Comparison of ENCODE assay signal across 8 mouse cellular contexts in the genomic region with DNA sequence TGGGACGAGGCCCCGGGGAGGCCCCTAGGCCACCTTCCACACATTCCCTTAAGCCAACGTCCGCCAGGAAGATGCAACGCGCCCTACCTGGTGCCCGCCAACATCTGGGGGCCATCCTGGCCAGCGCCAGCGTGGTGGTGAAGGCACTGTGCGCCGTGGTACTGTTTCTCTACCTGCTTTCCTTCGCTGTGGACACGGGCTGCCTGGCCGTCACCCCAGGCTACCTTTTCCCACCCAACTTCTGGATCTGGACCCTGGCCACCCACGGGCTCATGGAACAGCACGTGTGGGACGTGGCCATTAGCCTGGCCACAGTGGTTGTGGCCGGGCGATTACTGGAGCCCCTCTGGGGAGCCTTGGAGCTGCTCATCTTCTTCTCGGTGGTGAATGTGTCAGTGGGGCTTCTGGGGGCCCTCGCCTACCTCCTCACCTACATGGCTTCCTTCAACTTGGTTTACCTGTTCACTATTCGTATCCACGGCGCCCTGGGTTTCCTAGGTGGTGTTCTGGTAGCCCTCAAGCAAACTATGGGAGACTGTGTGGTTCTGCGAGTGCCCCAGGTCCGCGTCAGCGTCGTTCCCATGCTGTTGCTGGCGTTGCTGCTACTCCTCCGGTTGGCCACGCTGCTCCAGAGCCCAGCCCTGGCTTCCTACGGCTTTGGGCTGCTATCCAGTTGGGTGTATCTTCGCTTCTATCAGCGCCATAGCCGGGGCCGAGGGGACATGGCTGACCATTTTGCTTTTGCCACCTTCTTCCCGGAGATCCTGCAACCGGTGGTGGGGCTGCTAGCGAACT. TPM values are rescaled to one million over a fixed set of nuclear protein-coding genes. Genes with fewer than 3 reads are reported as not detected.
DNase-seq lines count a peak whose midpoint lies in the region; ATAC-seq and TF ChIP-seq lines count a peak whose summit lies in the region.

No protein-coding gene starts in this region.

- DNase-seq in embryo, embryonic 10.5 days (ENCODE audit: low spot score) = peak; percentile 46
- no peak for DNase-seq in embryo, embryonic 9.5 days (ENCODE audit: extremely low spot score)
- peak; percentile 50 for DNase-seq in A20 (ENCODE audit: low read depth, low spot score)
- DNase-seq in embryonic facial prominence, embryonic 11.5 days (ENCODE audit: low spot score) = no peak
- peak; percentile 59 for DNase-seq in liver, postnatal 0 days
- no peak for DNase-seq in ovary, postnatal 10 days (ENCODE audit: low spot score)

- 0 out of 2 replicates have a peak overlapping the region, but pooled peaks have one; percentile 16 for H3K27ac ChIP-seq in embryonic facial prominence, embryonic 11.5 days (replicated peaks; ENCODE audit: low read depth, low read length)
- no peak overlapping the region for H3K27ac ChIP-seq in hindbrain, embryonic 12.5 days
- peak overlapping the region; percentile 79 for H3K27ac ChIP-seq in liver, postnatal 0 days (ENCODE audit: low read depth)
- peak overlapping the region; percentile 74 for H3K27ac ChIP-seq in small intestine, adult 2 months (ENCODE audit: insufficient read depth, low read depth, low read length)

- WGBS in embryonic facial prominence, embryonic 11.5 days = under 1% methylated on average over 40 of the region's 40 CpGs
- WGBS in hindbrain, embryonic 12.5 days = under 1% methylated on average over 40 of the region's 40 CpGs
- WGBS in liver, postnatal 0 days (ENCODE audit: insufficient replicate concordance) = 0% methylated on average over 40 of the region's 40 CpGs
- WGBS in small intestine, adult 2 months = under 1% methylated on average over 40 of the region's 40 CpGs

- H3K9ac ChIP-seq in embryonic facial prominence, embryonic 11.5 days (replicated peaks; ENCODE audit: low read length) = peak overlapping the region; percentile 76
- peak overlapping the region; percentile 88 for H3K9ac ChIP-seq in hindbrain, embryonic 12.5 days
- H3K9ac ChIP-seq in liver, postnatal 0 days (replicated peaks) = peak overlapping the region; percentile 91

- peak overlapping the region; percentile 88 for H3K4me3 ChIP-seq in embryonic facial prominence, embryonic 11.5 days (ENCODE audit: low read depth, low read length)
- peak overlapping the region; percentile 85 for H3K4me3 ChIP-seq in hindbrain, embryonic 12.5 days
- peak overlapping the region; percentile 70 for H3K4me3 ChIP-seq in liver, postnatal 0 days (ENCODE audit: low read depth, low read length)
- H3K4me3 ChIP-seq in small intestine, adult 2 months (ENCODE audit: low read depth, low read length) = peak overlapping the region; percentile 77

- TF ChIP-seq CTCF in liver, postnatal 0 days (IDR thresholded peaks at IDR 0.05; ENCODE audit: low read depth) = no peak
- TF ChIP-seq CTCF in small intestine, adult 2 months (IDR thresholded peaks at IDR 0.05; ENCODE audit: extremely low read depth, insufficient read length, insufficient replicate concordance, low read depth, low read length) = no peak

- no peak for TF ChIP-seq EP300 in liver, postnatal 0 days (IDR thresholded peaks at IDR 0.05; ENCODE audit: low read depth)

- H3K9me3 ChIP-seq in embryonic facial prominence, embryonic 11.5 days (replicated peaks; ENCODE audit: control insufficient read depth, low read length) = no peaks in the 10 kb centered on the region
- no peaks in the 10 kb centered on the region for H3K9me3 ChIP-seq in hindbrain, embryonic 12.5 days (replicated peaks)
- H3K9me3 ChIP-seq in liver, postnatal 0 days (ENCODE audit: low read length) = no peaks in the 10 kb centered on the region

- peaks cover 9% of the 10 kb centered on the region for H3K4me1 ChIP-seq in embryonic facial prominence, embryonic 11.5 days (ENCODE audit: control insufficient read depth, insufficient read depth, low read length)
- H3K4me1 ChIP-seq in hindbrain, embryonic 12.5 days = peaks cover 32% of the 10 kb centered on the region
- peaks cover 27% of the 10 kb centered on the region for H3K4me1 ChIP-seq in liver, postnatal 0 days (ENCODE audit: insufficient read depth)
- peaks cover 15% of the 10 kb centered on the region; the same call in 1 of the 2 replicates for H3K4me1 ChIP-seq in small intestine, adult 2 months (ENCODE audit: control insufficient read depth, insufficient read depth, insufficient read length, low read length)

- ATAC-seq in embryonic facial prominence, embryonic 11.5 days (replicated peaks; ENCODE audit: insufficient number of reproducible peaks, low FRiP score, low TSS enrichment, low read depth) = peak; percentile 2; the same call in 1 of the 2 replicates
- ATAC-seq in hindbrain, embryonic 12.5 days (ENCODE audit: low FRiP score) = peak; percentile 26
- peak; percentile 12; the same call in 1 of the 2 replicates for ATAC-seq in liver, postnatal 0 days

- H3K36me3 ChIP-seq in embryonic facial prominence, embryonic 11.5 days (replicated peaks; ENCODE audit: control insufficient read depth, insufficient read depth, low read depth, low read length) = no peaks in the 10 kb centered on the region; the same call in 1 of the 2 replicates
- H3K36me3 ChIP-seq in hindbrain, embryonic 12.5 days = peaks cover 26% of the 10 kb centered on the region
- H3K36me3 ChIP-seq in liver, postnatal 0 days (replicated peaks; ENCODE audit: insufficient read depth, low read length) = peaks cover 21% of the 10 kb centered on the region
- peaks cover 20% of the 10 kb centered on the region for H3K36me3 ChIP-seq in small intestine, adult 2 months (ENCODE audit: control insufficient read depth, insufficient read depth, low read length)

- TF ChIP-seq POLR2A in small intestine, adult 2 months (IDR thresholded peaks at IDR 0.05; ENCODE audit: low read depth, low read length) = no peak

- no peaks in the 10 kb centered on the region for H3K27me3 ChIP-seq in embryonic facial prominence, embryonic 11.5 days (ENCODE audit: control insufficient read depth, insufficient read depth, low read length)
- H3K27me3 ChIP-seq in hindbrain, embryonic 12.5 days = peaks cover 4% of the 10 kb centered on the region
- H3K27me3 ChIP-seq in liver, postnatal 0 days (ENCODE audit: insufficient read depth, low read length) = no peaks in the 10 kb centered on the region
- H3K27me3 ChIP-seq in small intestine, adult 2 months (ENCODE audit: control insufficient read depth, insufficient read depth, low read length) = no peaks in the 10 kb centered on the region

- H3K4me2 ChIP-seq in embryonic facial prominence, embryonic 11.5 days (ENCODE audit: low read depth, low read length) = peak overlapping the region; percentile 95
- H3K4me2 ChIP-seq in hindbrain, embryonic 12.5 days (replicated peaks) = peak overlapping the region; percentile 99
- peak overlapping the region; percentile 97 for H3K4me2 ChIP-seq in liver, postnatal 0 days (ENCODE audit: low read depth, low read length)

RNA-seq across cellular contexts. Expression of gene Tmem115, which starts 0.9 kb away (rescaled TPM):
- 43.3 and 49.7 TPM in 2 replicates for polyA plus RNA-seq in embryonic facial prominence, embryonic 11.5 days (2014; fragmentation: Nextera tagmentation; extraction: Ambion mirVana)
- 48.1 and 50.4 TPM in 2 replicates for polyA plus RNA-seq in hindbrain, embryonic 12.5 days (2016; fragmentation: Nextera tagmentation; extraction: Ambion mirVana)
- 15.7 and 17.9 TPM in 2 replicates for polyA plus RNA-seq in liver, postnatal 0 days (2015; fragmentation: Nextera tagmentation; extraction: Ambion mirVana)
- 32.0 and 63.5 TPM in 2 replicates for polyA plus RNA-seq in small intestine, adult 2 months (2012; rRNA removed)

RNA-seq across cellular contexts. Expression of gene Cyb561d2, which starts 7.4 kb away (rescaled TPM):
- 14.3 and 18.9 TPM in 2 replicates for polyA plus RNA-seq in embryonic facial prominence, embryonic 11.5 days (2014; fragmentation: Nextera tagmentation; extraction: Ambion mirVana)
- 21.9 and 22.6 TPM in 2 replicates for polyA plus RNA-seq in hindbrain, embryonic 12.5 days (2016; fragmentation: Nextera tagmentation; extraction: Ambion mirVana)
- 18.5 and 19.6 TPM in 2 replicates for polyA plus RNA-seq in liver, postnatal 0 days (2015; fragmentation: Nextera tagmentation; extraction: Ambion mirVana)
- polyA plus RNA-seq in small intestine, adult 2 months (2012; rRNA removed) = 35.6 and 47.7 TPM in 2 replicates

RNA-seq across cellular contexts. Expression of gene Nprl2, which starts 7.4 kb away (rescaled TPM):
- polyA plus RNA-seq in embryonic facial prominence, embryonic 11.5 days (2014; fragmentation: Nextera tagmentation; extraction: Ambion mirVana) = 39.2 and 41.9 TPM in 2 replicates
- polyA plus RNA-seq in hindbrain, embryonic 12.5 days (2016; fragmentation: Nextera tagmentation; extraction: Ambion mirVana) = 47.5 and 50.5 TPM in 2 replicates
- 8.5 TPM in 2 replicates for polyA plus RNA-seq in liver, postnatal 0 days (2015; fragmentation: Nextera tagmentation; extraction: Ambion mirVana)
- 15.6 and 23.3 TPM in 2 replicates for polyA plus RNA-seq in small intestine, adult 2 months (2012; rRNA removed)

RNA-seq across cellular contexts. Expression of gene Zmynd10, which starts 12.5 kb away (rescaled TPM):
- 0.93 and 1.1 TPM in 2 replicates for polyA plus RNA-seq in embryonic facial prominence, embryonic 11.5 days (2014; fragmentation: Nextera tagmentation; extraction: Ambion mirVana)
- 3.6 and 4.3 TPM in 2 replicates for polyA plus RNA-seq in hindbrain, embryonic 12.5 days (2016; fragmentation: Nextera tagmentation; extraction: Ambion mirVana)
- polyA plus RNA-seq in liver, postnatal 0 days (2015; fragmentation: Nextera tagmentation; extraction: Ambion mirVana) = 0.59 and 0.73 TPM in 2 replicates
- polyA plus RNA-seq in small intestine, adult 2 months (2012; rRNA removed) = 0.32 and 0.69 TPM in 2 replicates

RNA-seq across cellular contexts. Expression of gene Rassf1, which starts 16.8 kb away (rescaled TPM):
- polyA plus RNA-seq in embryonic facial prominence, embryonic 11.5 days (2014; fragmentation: Nextera tagmentation; extraction: Ambion mirVana) = 42.4 and 43.3 TPM in 2 replicates
- 37.3 and 39.9 TPM in 2 replicates for polyA plus RNA-seq in hindbrain, embryonic 12.5 days (2016; fragmentation: Nextera tagmentation; extraction: Ambion mirVana)
- polyA plus RNA-seq in liver, postnatal 0 days (2015; fragmentation: Nextera tagmentation; extraction: Ambion mirVana) = 12.4 and 15.1 TPM in 2 replicates
- 14.1 and 33.2 TPM in 2 replicates for polyA plus RNA-seq in small intestine, adult 2 months (2012; rRNA removed)

Comparison
In these comparisons a context has a peak if more than half of its experiments do, and no peak if none do; other contexts are left out.
1. DNase-seq: peak in embryo, embryonic 10.5 days (single experiment), A20 (single experiment) and liver, postnatal 0 days (single experiment); none in embryo, embryonic 9.5 days (single experiment), embryonic facial prominence, embryonic 11.5 days (single experiment) and ovary, postnatal 10 days (single experiment).
2. Peak in every context shown above with its lines, with median percentiles within 50 percentile points of each other: ATAC-seq, H3K4me2 ChIP-seq, H3K4me3 ChIP-seq and H3K9ac ChIP-seq.